Mouse (Mus musculus) skeletal muscle tissue, adult 2 months (tissue): ENCODE results near the gene Rfxank.

ENCODE experiments used
- DNase-seq: peaks from one replicate; pipeline ENCODE4 v3.0.0-alpha.2; 2012; ENCODE audit warnings: low read depth, low spot score

Gene Rfxank

DNA sequence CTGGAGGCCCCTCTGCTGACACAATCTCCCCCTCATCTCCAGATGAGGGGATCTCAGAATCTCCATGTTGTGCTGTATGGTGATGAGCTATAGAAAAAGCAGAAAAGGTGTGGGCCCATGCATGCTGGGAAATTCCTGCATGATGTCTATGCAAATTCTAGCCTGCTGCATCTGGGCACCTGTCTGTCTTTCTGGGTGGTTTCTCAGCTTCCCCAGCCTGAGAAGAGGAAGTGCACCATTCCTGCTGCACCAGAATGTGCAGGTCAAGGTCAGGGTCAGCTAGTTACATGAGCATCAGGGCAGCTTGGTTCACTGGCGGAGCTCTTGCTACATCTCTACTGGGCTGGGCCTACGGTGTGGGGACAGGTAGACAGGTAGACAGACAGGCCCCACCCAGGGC lies 28.5 kb downstream of the Rfxank start:
- DNase-seq = no peak

DNA sequence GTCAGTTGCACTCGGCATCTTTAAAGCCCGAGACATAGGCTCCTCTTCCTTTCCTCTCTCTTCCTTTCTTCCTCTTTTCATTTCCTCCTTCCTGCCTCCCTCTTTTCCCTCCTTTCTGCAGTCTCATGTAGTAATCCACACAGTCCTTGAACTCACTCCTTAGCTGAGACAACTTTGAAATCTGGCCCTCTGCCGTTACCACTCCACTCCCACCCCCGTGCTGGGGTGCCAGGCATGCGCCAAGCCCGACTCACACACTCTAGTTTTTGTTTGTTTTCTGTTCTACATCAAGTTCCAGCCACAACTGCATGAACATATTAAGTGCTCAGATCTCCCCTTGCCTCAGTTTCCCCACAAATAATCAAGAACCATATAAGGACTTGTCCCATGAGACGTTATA lies 34.0 kb downstream of the Rfxank start:
- DNase-seq = no peak

DNA sequence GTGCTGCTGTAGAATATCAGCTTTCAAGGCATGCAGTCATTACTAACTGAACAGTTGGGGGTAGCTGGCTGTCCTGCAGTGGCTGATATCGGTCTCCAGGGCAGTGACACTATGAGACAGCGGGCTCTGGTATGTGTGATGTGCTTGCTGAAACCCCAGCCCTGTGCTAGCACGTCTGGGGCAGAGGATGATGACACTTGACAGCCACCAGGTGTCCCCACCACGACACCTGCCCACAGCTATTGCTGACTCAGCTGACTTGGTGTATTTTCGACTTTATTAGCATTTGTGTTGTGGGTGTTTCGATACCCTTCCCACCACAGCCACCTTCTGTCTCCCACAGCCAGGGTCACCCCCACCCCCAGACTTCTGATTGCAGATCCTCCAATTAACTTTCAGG lies 34.4 kb downstream of the Rfxank start:
- DNase-seq = peak; percentile 19

DNA sequence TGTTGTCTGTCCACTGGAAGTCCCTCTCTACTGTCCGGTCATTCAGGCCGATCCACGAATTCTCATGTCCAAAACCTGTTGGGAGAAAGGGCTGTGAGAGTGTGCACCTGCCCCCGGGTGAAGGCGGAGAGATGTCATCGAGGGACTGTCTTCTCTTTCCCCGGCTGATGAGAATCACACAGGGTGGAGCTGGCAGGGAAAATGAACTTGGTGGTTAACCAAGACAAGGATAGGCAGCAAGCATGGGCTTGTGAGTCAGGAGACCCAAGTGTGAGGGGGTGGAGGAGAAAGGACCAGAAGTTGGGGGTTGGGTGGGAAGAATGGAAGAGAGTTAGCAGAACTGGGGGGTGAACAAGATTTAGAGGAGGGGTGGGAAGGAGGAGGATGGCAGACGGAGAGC lies 38.7 kb downstream of the Rfxank start:
- DNase-seq = no peak

DNA sequence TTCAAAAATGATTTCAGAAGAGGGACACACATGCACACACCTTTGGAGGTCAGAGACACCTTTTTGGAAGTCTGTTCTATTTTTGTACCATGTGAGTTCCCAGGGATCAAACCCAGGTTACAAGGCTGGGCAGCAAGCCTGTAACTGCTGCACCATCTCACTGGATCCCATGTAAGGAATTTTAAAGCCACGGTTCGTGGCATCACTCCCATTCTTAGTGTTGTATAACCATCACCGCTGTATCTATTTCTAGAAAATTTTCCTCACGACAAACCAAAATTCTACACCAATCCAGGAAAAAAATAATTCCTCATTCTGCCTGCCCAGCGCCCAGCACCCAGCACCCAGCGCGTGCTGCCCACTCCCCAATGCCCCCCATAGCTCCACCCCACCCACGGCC lies 39.7 kb downstream of the Rfxank start:
- DNase-seq = no peak

DNA sequence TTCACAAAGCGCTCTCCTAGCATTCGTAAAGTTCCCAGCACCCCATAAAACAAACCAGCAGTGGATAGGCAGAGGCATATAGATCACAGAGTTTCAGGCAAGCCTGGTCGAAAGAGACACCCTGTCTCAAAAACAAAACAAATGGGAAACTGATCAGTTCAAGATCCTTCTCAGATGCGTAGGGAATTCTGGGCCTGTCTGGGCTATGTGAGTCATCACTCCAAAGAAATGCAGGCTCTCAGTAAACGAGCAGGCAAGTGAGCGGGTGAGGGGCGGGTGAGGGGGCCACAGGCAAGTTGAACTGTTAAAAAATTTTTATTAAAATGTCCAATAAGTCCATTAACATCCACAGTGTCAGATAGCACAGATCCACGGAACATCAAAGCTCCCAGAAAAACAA lies 46.2 kb downstream of the Rfxank start:
- DNase-seq = no peak

DNA sequence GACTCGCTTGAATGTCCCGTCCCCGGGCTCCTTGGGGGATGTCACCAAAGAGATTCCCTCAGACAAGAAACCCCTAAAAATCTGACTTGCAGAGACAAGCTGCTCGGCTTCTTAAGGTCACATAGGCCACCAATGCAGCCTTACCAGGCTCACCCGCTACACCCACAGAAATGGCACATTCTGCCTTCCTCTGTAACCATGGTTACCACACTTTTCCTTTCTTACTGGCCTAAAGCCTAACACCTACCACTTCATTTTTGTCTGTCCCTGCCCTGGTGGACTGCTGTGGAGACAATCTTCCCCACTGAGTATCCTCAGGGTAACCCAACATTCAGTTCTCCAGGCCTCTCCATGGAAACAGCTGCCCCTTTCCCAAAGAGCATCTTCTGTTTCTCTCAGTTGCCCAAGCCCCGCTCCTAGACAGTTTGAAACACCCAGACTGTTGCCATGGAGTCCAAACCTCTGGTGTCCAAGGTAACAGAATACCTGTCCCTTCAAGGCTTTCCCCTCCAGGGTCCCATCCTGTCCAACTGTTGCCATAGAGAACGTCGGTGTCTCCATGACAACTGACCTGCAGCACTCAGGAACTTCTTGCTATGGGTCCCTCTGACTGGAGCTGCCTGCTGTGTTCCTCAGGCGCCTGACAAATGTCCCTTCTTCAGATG lies 49.5 kb downstream of the Rfxank start:
- DNase-seq = no peak

DNA sequence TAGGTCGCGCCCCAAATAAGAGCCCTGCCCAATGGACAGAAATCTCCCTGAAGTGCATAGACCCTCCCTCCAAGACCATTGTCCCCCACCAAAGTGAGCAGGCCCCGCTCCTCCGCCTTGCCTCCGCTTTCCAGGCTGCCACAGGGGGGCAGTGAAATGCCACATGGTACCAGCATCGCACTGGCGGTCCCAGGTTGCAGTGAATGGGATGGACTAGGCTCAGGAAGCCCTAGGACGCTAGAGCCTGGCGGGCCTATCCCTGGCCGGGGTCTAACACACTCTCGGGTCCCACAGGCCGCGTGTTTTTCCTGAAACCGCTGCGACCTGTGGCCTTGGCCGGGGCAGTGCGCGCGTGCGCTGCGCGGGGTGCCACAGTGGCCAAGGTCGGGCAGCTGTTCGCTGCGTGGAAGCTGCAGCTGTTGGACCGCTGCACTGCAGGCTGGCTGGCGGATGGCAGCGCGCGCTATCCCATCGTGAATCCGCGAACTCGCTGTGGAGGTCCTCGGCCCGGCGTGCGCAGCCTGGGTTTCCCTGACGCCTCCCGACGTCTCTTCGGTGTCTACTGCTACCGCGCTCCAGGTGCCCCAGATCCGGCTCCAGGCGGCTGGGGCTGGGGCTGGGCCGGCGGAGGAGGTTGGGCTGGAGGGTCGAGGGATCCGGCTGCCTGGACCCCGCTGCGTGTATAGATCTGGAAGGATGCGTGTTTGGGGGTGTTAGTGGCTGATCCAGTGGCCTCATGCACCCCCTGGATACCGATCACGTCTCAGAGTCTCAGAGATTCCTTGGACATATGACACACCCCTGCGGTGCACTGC lies 50.9 kb downstream of the Rfxank start:
- DNase-seq = no peak

DNA sequence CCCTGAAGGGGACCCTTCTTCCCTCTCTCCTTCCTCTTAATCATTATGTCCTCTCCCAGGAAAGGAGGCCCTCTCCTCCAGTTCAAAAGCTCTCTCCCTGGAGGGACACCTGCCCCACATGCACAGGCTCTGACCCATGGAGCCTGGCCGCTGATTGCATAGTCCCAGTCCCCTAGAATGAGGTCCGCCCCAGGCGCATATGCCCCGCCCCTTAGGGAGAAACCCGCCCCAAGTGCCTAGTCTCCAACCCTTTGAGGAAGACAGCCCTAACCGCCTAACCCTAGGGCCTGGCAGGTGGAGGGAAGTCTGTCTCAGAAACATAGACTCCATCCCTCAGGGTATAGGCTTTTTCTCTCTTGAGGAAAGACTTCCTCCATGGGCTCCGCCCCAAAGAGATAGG lies 51.7 kb downstream of the Rfxank start:
- no peak for DNase-seq

DNA sequence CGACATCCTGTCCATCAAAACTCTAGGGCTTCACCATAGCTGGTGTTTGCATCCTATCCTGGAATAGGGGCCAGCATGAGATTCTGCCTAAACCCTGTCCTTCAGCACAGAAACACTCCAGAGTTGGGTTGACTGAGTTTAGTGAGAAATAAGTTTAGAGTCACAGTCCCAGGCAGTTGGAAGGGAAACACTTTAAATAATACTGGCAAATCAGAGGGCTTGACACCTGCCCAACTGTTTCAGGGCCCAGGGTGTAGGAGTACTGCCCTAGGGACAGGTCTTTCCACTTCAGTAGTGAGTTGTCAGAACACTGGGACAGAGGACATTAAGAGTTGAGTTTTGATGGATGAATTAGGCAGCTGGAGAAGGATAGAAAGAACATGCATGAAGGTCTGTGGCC lies 52.8 kb downstream of the Rfxank start:
- no peak for DNase-seq

DNA sequence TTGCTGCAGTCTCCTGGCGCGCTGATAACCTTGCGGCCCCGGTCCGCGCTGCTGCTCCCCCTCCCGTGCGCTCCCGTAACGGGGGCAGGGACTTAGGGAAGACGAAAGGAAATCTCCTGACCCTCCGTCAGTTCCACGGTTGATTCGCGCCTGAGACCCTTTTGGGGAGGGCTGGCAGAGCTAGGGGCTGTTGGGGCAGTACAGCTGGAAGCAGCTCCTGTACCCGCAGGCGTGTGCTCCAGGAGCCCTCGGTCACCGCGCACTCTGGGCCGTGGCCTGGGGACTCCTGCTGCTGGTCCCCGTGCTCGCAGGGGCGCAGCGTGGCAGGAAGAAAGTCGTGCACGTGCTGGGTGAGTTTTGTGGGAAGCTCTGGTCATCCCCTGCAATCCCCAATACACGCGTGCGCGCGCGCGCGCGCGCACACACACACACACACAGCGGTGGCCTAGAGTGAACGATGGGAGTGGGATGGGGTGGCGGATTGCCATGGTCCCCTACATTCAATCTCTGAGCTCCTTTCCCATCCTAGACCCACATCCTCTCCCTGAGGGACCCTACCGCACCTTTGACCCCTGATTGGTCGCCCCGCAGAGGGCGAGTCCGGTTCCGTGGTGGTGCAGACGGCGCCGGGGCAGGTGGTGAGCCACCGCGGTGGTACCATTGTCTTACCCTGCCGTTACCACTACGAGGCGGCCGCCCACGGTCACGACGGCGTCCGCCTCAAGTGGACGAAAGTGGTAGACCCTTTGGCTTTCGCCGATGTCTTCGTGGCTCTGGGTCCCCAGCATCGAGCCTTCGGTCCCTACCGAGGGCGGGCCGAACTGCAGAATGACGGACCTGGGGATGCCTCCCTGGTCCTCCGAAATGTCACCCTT lies 54.5 kb downstream of the Rfxank start:
- no peak for DNase-seq

DNA sequence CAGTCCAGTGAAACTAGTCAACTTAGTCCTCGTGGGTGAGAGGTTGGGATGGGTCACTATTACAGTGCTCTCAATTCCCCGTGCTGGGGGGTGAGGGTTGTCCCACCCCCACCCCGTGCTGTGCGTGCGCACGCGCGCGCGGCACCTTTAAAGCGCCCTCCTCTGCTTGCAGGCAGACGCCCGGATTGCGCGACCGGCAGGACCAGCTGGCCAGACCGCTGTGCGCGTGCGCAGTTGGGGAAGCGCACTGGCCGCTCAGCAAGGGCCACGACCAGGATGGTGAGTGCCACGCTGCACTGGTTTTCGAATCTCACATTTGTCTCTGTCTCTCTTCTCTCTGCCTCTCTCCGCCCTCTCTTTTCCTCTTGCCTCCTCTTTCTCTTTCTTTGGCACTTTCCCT lies 55.7 kb downstream of the Rfxank start, which contains the start of gene Hapln4:
TSS of gene Hapln4 (plus strand) at position 173 of the 400 bp plus-strand sequence.
- peak; percentile 30 for DNase-seq

DNA sequence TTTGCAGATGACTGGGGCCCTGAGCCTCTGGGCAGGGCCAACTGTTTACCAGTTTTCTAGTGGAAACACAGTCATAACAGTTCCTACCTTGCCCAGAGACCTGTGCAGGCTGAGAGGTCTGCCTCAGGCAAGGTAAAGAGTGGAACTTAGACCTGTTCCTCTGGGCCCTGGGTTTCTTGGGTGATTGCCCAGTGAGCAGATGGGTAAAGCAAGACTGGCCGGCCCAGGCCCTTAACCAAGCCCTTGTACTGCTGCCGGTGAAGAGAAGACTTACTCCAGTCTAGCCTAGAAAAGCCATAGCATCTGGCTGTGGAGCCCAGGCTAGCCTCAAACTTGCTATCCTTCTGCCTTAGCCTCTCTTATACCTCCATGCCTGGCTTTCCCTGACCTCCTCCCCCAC lies 57.0 kb downstream of the Rfxank start:
- no peak for DNase-seq
